Mouse (Mus musculus) embryonic facial prominence, embryonic 11.5 days (tissue): ENCODE measurements around the gene Svep1. TPM values are rescaled to one million over a fixed set of nuclear protein-coding genes. Genes with fewer than 3 reads are reported as not detected.

Source experiments
- ATAC-seq: fragments of 200-750 bp; cut with Nextera tagmentation; replicated peaks from 2 replicates; pipeline ENCODE4 v1.8.0; 2017; ENCODE audit warnings: low read depth; ENCODE audit not compliant: insufficient number of reproducible peaks, low FRiP score, low TSS enrichment
- DNase-seq: peaks from one replicate; pipeline ENCODE4 v3.0.0-alpha.2; 2015; ENCODE audit warnings: low spot score
- H3K27ac ChIP-seq: fragments of 300-500 bp; sonication (generic); replicated peaks from 2 replicates; pipeline ENCODE4 v1.5.1; 2014; ENCODE audit warnings: mild to moderate bottlenecking, low read depth, low read length, control low read depth
- H3K27me3 ChIP-seq: fragments of 300-500 bp; sonication (generic); 2 replicates; pipeline ENCODE4 v1.6.1; 2014; ENCODE audit warnings: mild to moderate bottlenecking, low read length, moderate library complexity, mixed read lengths; ENCODE audit not compliant: control insufficient read depth, insufficient read depth
- H3K36me3 ChIP-seq: fragments of 300-500 bp; sonication (generic); replicated peaks from 2 replicates; pipeline ENCODE4 v1.6.1; 2014; ENCODE audit warnings: low read depth, mild to moderate bottlenecking, low read length, moderate library complexity, mixed read lengths; ENCODE audit not compliant: control insufficient read depth, insufficient read depth
- H3K4me1 ChIP-seq: fragments of 300-500 bp; sonication (generic); 2 replicates; pipeline ENCODE4 v1.6.1; 2014; ENCODE audit warnings: low read length, mixed read lengths; ENCODE audit not compliant: control insufficient read depth, insufficient read depth
- H3K4me2 ChIP-seq: fragments of 300-500 bp; sonication (generic); 2 replicates; pipeline ENCODE4 v1.6.1; 2014; ENCODE audit warnings: low read depth, mild to moderate bottlenecking, control low read depth, low read length, moderate library complexity
- H3K4me3 ChIP-seq: fragments of 300-500 bp; sonication (generic); 2 replicates; pipeline ENCODE4 v1.5.1; 2014; ENCODE audit warnings: low read depth, low read length, control low read depth
- H3K9ac ChIP-seq: fragments of 300-500 bp; sonication (generic); replicated peaks from 2 replicates; pipeline ENCODE4 v1.6.1; 2014; ENCODE audit warnings: mild to moderate bottlenecking, control low read depth, low read length
- H3K9me3 ChIP-seq: fragments of 300-500 bp; sonication (generic); replicated peaks from 2 replicates; pipeline ENCODE4 v1.6.1; 2016; ENCODE audit warnings: mild to moderate bottlenecking, low read length, inconsistent platforms, mixed read lengths; ENCODE audit not compliant: control insufficient read depth
- WGBS: fragments of 180-500 bp; shearing (Covaris S2); extraction: QIAGEN DNeasy Blood & Tissue Kit; methylation state at CpG from one replicate; pipeline ENCODE4 v1.1.7; 2014; 5-methylcytosine and 5-hydroxymethylcytosine counted together
- polyA plus RNA-seq: library from polyadenylated mRNA; unstranded; fragments of >200 nt; fragmentation: Nextera tagmentation; extraction: Ambion mirVana; gene quantifications from 2 replicates; pipeline ENCODE4 v1.2.1, GENCODE M21; 2014

The Svep1 gene
- polyA plus RNA-seq, 1 experiment from 2014 or later = 2.8 TPM

DNA sequence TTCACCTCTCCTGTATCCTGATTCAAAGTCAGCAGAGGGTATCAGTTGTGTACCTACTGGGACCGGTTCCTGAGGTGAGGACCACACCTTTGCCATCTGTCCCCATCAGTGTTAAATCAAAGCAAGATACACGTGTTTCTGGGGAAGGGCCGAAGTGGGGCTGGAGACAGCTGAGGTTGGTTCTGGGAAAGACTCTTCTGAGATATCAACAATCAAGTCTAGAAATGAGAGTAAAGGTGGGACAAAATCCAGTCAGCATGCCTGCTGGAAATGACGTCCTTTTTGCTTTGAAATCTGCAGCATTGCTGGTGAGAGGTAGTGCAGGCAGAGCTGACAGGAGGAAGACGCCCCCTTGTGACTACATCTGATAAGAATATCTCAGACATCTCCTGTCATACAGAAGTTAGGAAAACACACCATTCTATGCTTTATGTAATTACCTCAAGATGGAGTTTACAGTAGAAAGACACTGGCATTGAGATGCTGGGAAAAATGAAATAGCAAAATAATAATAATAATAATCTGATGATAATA, 4.0 kb upstream of the Svep1 start:
- H3K27me3 ChIP-seq = no peaks in the 10 kb centered on the region
- no peaks in the 10 kb centered on the region for H3K9me3 ChIP-seq
- WGBS = 57% methylated on average over 5 of the region's 5 CpGs
- H3K9ac ChIP-seq = no peak overlapping the region
- ATAC-seq = no peak
- H3K4me1 ChIP-seq = 0 out of 2 replicates have a peak, but pooled peaks cover under 1% of the 10 kb centered on the region
- no peak overlapping the region for H3K4me2 ChIP-seq
- DNase-seq = peak; percentile 28
- no peak overlapping the region for H3K27ac ChIP-seq
- no peak overlapping the region for H3K4me3 ChIP-seq
- H3K36me3 ChIP-seq = no peaks in the 10 kb centered on the region

- Histone ChIP-seq H3K27ac (peak overlapping the region; percentile 62; the same call in 1 of the 2 replicates), H3K9ac (peak overlapping the region; percentile 77), H3K36me3 (no peaks in the 10 kb centered on the region), H3K27me3 (no peaks in the 10 kb centered on the region), H3K9me3 (no peaks in the 10 kb centered on the region), H3K4me1 (0 out of 2 replicates have a peak, but pooled peaks cover 2% of the 10 kb centered on the region), H3K4me2 (peak overlapping the region; percentile 99), H3K4me3 (peak overlapping the region; percentile 58)
- under 1% methylated on average over 31 of the region's 31 CpGs for WGBS
- no peak for DNase-seq
- ATAC-seq = no peak; the same call in 1 of the 2 replicates
Observed at GRCm38 (mm10) chr4:58205750-58206114, 927 bp downstream of the Svep1 start.

DNA sequence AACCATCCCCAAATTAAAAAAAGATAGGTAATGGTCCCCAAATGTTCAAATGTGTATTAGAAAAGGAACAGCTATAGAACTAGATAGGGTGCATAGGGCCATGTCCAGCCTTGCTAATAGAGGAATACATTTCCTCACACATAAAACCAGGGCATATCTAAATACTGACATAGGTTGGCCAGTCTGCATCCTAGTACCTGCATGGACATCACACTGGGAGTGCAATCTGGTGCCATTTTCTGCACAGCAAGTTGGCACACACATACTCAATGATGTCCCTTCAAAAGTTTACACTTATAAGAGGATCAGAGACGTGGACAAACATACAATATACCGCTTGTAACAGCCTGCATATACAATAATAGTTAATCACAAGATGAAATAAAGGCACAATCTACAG, 5.0 kb downstream of the Svep1 start:
- Histone ChIP-seq H3K9ac (no peak overlapping the region), H3K27me3 (no peaks in the 10 kb centered on the region), H3K4me1 (0 out of 2 replicates have a peak, but pooled peaks cover 2% of the 10 kb centered on the region), H3K9me3 (no peaks in the 10 kb centered on the region), H3K36me3 (no peaks in the 10 kb centered on the region), H3K4me3 (no peak overlapping the region), H3K4me2 (no peak overlapping the region), H3K27ac (no peak overlapping the region)
- DNase-seq (no peak), ATAC-seq (no peak)
- WGBS = 91% methylated on average over 2 of the region's 2 CpGs

DNA sequence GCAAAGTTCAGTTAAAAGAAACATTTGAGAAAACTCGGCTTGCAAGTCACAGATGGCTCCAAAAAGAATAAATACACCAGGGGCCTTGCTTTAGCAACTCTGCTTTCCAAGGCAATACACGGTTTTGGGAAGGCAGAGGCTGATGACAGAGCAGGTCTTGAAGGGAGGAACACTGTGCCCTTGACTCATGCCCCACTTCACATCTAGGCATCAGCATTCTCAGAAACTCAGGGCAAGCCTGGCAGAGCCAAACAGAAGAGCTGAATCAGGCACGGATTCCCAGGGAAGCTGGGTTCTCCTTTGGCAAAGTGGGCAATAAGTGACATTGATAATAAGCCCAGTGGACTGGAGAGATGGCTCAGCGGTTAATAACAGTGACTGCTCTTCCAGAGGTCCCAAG, 5.8 kb downstream of the Svep1 start:
- no peak overlapping the region for H3K4me2 ChIP-seq
- WGBS = 57% methylated on average over 4 of the region's 4 CpGs
- 0 out of 2 replicates have a peak, but pooled peaks cover 2% of the 10 kb centered on the region for H3K4me1 ChIP-seq
- no peak overlapping the region for H3K9ac ChIP-seq
- H3K27ac ChIP-seq = no peak overlapping the region
- H3K4me3 ChIP-seq = no peak overlapping the region
- H3K36me3 ChIP-seq = no peaks in the 10 kb centered on the region
- no peak for DNase-seq
- H3K9me3 ChIP-seq = no peaks in the 10 kb centered on the region; the same call in 1 of the 2 replicates
- ATAC-seq = no peak
- no peaks in the 10 kb centered on the region for H3K27me3 ChIP-seq

GRCm38 (mm10) chr4:58197230-58197629, 9.4 kb downstream of the Svep1 start:
- ATAC-seq = no peak
- H3K9me3 ChIP-seq = no peaks in the 10 kb centered on the region; the same call in 1 of the 2 replicates
- H3K4me2 ChIP-seq = no peak overlapping the region
- H3K4me3 ChIP-seq = no peak overlapping the region
- no peaks in the 10 kb centered on the region for H3K36me3 ChIP-seq
- no peak for DNase-seq
- WGBS = 83% methylated on average over 4 of the region's 4 CpGs
- no peak overlapping the region for H3K27ac ChIP-seq
- no peaks in the 10 kb centered on the region for H3K4me1 ChIP-seq
- H3K27me3 ChIP-seq = no peaks in the 10 kb centered on the region
- no peak overlapping the region for H3K9ac ChIP-seq

DNA sequence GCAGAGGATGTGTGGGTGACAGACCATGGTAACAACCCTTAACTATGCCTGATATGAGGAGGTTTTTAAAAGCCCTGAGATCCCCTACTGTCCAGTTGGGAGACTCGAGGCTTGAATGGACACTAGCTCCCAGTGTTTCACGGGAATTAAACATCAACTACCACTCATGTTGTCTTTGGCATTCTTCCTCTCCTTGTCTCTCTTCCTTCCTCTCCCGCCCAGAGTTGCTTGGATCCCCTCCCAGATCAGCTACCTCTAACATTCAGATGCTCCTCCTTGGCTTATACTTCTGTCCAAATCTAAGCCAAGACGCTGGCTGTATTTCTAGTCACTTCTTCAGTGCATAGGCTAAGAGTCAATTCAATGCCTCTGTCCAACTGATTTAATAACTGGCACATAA, 9.9 kb downstream of the Svep1 start:
- H3K9me3 ChIP-seq = no peaks in the 10 kb centered on the region; the same call in 1 of the 2 replicates
- no peaks in the 10 kb centered on the region for H3K27me3 ChIP-seq
- no peak overlapping the region for H3K4me2 ChIP-seq
- DNase-seq = no peak
- 81% methylated on average over 4 of the region's 4 CpGs for WGBS
- no peak overlapping the region for H3K27ac ChIP-seq
- no peak for ATAC-seq
- H3K4me3 ChIP-seq = no peak overlapping the region
- H3K4me1 ChIP-seq = no peaks in the 10 kb centered on the region
- H3K36me3 ChIP-seq = no peaks in the 10 kb centered on the region
- H3K9ac ChIP-seq = no peak overlapping the region

- Histone ChIP-seq H3K27me3 (no peaks in the 10 kb centered on the region), H3K9me3 (no peaks in the 10 kb centered on the region; the same call in 1 of the 2 replicates), H3K4me1 (no peaks in the 10 kb centered on the region), H3K4me3 (no peak overlapping the region), H3K9ac (no peak overlapping the region), H3K4me2 (no peak overlapping the region), H3K27ac (no peak overlapping the region), H3K36me3 (no peaks in the 10 kb centered on the region)
- ATAC-seq (no peak), DNase-seq (no peak)
- WGBS = 90% methylated on average over 2 of the region's 2 CpGs
Observed at GRCm38 (mm10) chr4:58195936-58196335, 10.7 kb downstream of the Svep1 start.

GRCm38 (mm10) chr4:58189281-58189680, 17.4 kb downstream of the Svep1 start:
- Histone ChIP-seq H3K27me3 (no peaks in the 10 kb centered on the region), H3K9me3 (no peaks in the 10 kb centered on the region), H3K36me3 (no peaks in the 10 kb centered on the region), H3K9ac (no peak overlapping the region), H3K27ac (no peak overlapping the region), H3K4me3 (no peak overlapping the region), H3K4me2 (no peak overlapping the region), H3K4me1 (no peaks in the 10 kb centered on the region)
- ATAC-seq (no peak), DNase-seq (no peak)
- 74% methylated on average over 5 of the region's 5 CpGs for WGBS
